Mouse (Mus musculus) lung, embryonic 16.5 days (tissue): Measurements from ENCODE around the gene Dusp14. TPM values are rescaled to one million over a fixed set of nuclear protein-coding genes. Genes with fewer than 3 reads are reported as not detected.

Source experiments
- ATAC-seq: fragments of 200-750 bp; cut with Nextera tagmentation; 2 replicates; pipeline ENCODE4 v1.8.0; 2017; ENCODE audit warnings: low read depth, mild to moderate bottlenecking, moderate library complexity
- H3K27ac ChIP-seq: fragments of 300-500 bp; sonication (generic); 2 replicates; pipeline ENCODE4 v1.5.1; 2014; ENCODE audit warnings: mild to moderate bottlenecking, control low read depth, low read length
- H3K27me3 ChIP-seq: fragments of 300-500 bp; sonication (generic); 2 replicates; pipeline ENCODE4 v1.6.1; 2014; ENCODE audit warnings: low read depth, low read length, mixed read lengths; ENCODE audit not compliant: control insufficient read depth, insufficient read depth
- H3K36me3 ChIP-seq: fragments of 300-500 bp; sonication (generic); 2 replicates; pipeline ENCODE4 v1.6.1; 2014; ENCODE audit warnings: low read length; ENCODE audit not compliant: control insufficient read depth, insufficient read depth
- H3K4me1 ChIP-seq: fragments of 300-500 bp; sonication (generic); replicated peaks from 2 replicates; pipeline ENCODE4 v1.6.1; 2014; ENCODE audit warnings: low read length, mixed read lengths; ENCODE audit not compliant: control insufficient read depth, insufficient read depth
- H3K4me2 ChIP-seq: fragments of 300-500 bp; sonication (generic); 2 replicates; pipeline ENCODE4 v1.6.1; 2014; ENCODE audit warnings: low read depth, low read length, control low read depth
- H3K4me3 ChIP-seq: fragments of 300-500 bp; sonication (generic); 2 replicates; pipeline ENCODE4 v1.5.1; 2014; ENCODE audit warnings: mild to moderate bottlenecking, low read length, control low read depth
- H3K9ac ChIP-seq: fragments of 300-500 bp; sonication (generic); 2 replicates; pipeline ENCODE4 v1.6.1; 2014; ENCODE audit warnings: low read length, control low read depth
- H3K9me3 ChIP-seq: fragments of 300-500 bp; sonication (generic); 2 replicates; pipeline ENCODE4 v1.6.1; 2016; ENCODE audit warnings: low read length; ENCODE audit not compliant: control insufficient read depth
- WGBS: fragments of 180-500 bp; shearing (Covaris S2); extraction: QIAGEN DNeasy Blood & Tissue Kit; methylation state at CpG from one replicate; pipeline ENCODE4 v1.1.7; 2014; 5-methylcytosine and 5-hydroxymethylcytosine counted together
- polyA plus RNA-seq: library from polyadenylated mRNA; unstranded; fragments of >200 nt; fragmentation: Nextera tagmentation; extraction: Ambion mirVana; gene quantifications from 2 replicates; pipeline ENCODE4 v1.2.1, GENCODE M21; 2015

Gene Dusp14
- polyA plus RNA-seq, result 26.1 and 29.8 TPM in 2 replicates

DNA sequence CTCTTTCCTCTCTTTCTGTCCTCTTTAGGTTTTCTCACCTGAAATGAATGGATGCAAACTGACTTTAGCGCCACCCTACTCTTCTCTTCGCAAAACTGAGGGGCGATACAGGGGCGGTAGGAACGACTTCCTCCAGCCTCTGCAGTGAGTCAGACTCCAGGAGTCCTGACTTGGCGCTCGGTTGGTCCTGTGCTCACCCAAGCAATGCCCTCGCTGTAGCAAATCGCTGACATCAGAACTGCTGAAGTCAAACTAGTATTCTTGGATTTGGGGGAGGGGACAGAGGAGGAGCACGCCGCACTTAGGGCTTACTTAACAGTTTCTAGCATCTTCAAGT lies at the start of gene Dusp14:
Gene Dusp14, minus strand, starts transcription at position 228 of the 337 bp plus-strand sequence.
- ATAC-seq, result no peak
- H3K27ac ChIP-seq, result peak within 1 kb of the TSS; percentile 86

DNA sequence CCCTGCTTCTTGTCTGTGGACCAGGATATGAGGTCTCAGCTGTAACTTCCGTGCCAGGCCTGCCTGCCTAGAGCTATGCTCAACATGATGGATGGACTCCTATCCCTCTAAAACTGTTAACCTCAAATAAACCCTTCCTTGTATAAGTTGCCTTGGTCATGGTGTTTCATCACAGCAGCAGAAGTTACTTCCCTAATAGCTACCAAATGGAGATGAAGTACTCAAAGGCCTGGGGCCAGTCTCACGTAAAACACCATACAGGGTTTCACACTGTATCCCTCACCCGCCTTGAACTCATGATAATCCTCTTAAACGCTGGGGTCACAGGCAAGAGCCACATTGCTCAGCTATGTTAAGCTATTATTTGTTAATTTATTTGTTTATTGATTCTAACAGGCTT lies 48.4 kb upstream of the Dusp14 start:
- 88% methylated on average over 4 of the region's 4 CpGs for WGBS

More for the DNA sequence above, at the start of gene Dusp14:
- WGBS, result 17% methylated on average over 11 of the region's 11 CpGs
- no peaks in the 10 kb centered on the region for H3K36me3 ChIP-seq
- H3K9ac ChIP-seq, result peak within 1 kb of the TSS; percentile 78
- H3K4me3 ChIP-seq, result peak within 1 kb of the TSS; percentile 73
- H3K4me2 ChIP-seq, result peak within 1 kb of the TSS; percentile 93
- peaks cover 27% of the 10 kb centered on the region for H3K4me1 ChIP-seq
- no peaks in the 10 kb centered on the region; the same call in 1 of the 2 replicates for H3K27me3 ChIP-seq
- H3K9me3 ChIP-seq, result no peaks in the 10 kb centered on the region

GRCm38 (mm10) chr11:84116221-84116620 lies 47.2 kb upstream of the Dusp14 start:
- H3K27me3 ChIP-seq, result no peaks in the 10 kb centered on the region
- peaks cover 25% of the 10 kb centered on the region for H3K36me3 ChIP-seq
- H3K27ac ChIP-seq, result no peak overlapping the region
- H3K4me3 ChIP-seq, result no peak overlapping the region
- no peak for ATAC-seq
- no peaks in the 10 kb centered on the region for H3K4me1 ChIP-seq
- no peak overlapping the region for H3K9ac ChIP-seq
- no peak overlapping the region for H3K4me2 ChIP-seq
- H3K9me3 ChIP-seq, result no peaks in the 10 kb centered on the region
- WGBS, result 57% methylated on average over 2 of the region's 2 CpGs

More for the DNA sequence above, 48.4 kb upstream of the Dusp14 start:
- no peaks in the 10 kb centered on the region for H3K27me3 ChIP-seq
- H3K4me1 ChIP-seq, result no peaks in the 10 kb centered on the region
- H3K27ac ChIP-seq, result no peak overlapping the region
- no peak overlapping the region for H3K9ac ChIP-seq
- no peak overlapping the region for H3K4me2 ChIP-seq
- H3K36me3 ChIP-seq, result peaks cover 25% of the 10 kb centered on the region
- no peaks in the 10 kb centered on the region for H3K9me3 ChIP-seq
- no peak for ATAC-seq
- no peak overlapping the region for H3K4me3 ChIP-seq

DNA sequence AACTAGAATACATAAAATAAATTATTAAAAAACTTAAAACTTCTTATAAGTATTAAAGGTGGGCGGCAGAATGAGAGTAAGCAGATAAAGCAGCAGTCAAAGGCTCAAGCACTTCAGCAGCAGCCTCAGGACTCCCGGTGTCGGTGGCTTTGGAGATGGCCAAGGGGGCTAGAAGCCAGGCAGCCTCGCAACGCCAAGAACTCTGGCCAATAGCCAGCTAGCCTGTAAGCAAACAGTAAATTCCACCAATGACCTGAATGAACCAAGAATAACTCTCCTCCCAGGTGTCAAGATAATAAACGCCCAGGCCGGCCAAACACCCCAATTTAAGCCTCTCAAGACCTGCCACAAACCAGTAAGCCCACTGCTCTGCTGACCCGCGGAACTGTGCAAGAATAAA lies 46.6 kb upstream of the Dusp14 start:
- Histone ChIP-seq H3K4me3 (no peak overlapping the region), H3K27me3 (no peaks in the 10 kb centered on the region), H3K9me3 (no peaks in the 10 kb centered on the region), H3K4me2 (no peak overlapping the region), H3K36me3 (peaks cover 21% of the 10 kb centered on the region), H3K4me1 (no peaks in the 10 kb centered on the region), H3K27ac (no peak overlapping the region), H3K9ac (no peak overlapping the region)
- WGBS, result 65% methylated on average over 9 of the region's 9 CpGs
- no peak for ATAC-seq

- WGBS, result 85% methylated on average over 5 of the region's 5 CpGs
- H3K4me1 ChIP-seq, result no peaks in the 10 kb centered on the region
- peaks cover 12% of the 10 kb centered on the region for H3K36me3 ChIP-seq
Observed at GRCm38 (mm10) chr11:84113623-84114022, 44.6 kb upstream of the Dusp14 start.

DNA sequence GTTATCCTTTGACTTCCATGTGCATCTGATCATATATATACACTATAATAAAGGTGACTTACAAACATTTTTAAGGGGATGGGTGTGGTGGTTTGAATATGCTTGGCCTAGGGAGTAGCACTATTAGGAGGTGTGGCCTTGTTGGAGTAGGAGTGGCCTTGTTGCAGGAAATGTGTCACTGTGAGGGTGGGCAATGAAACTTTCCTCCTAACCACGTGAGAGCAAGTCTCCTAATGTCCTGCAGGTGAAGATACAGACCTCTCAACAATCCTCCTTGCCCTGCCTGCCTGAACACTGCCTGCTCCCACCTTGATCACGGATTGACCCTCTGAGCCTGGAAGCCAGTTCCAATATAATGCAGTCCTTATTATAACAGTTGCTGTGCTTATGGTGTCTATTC lies 38.1 kb upstream of the Dusp14 start:
- Histone ChIP-seq H3K27me3 (no peaks in the 10 kb centered on the region), H3K4me2 (no peak overlapping the region), H3K9ac (no peak overlapping the region), H3K36me3 (peaks cover 35% of the 10 kb centered on the region), H3K9me3 (no peaks in the 10 kb centered on the region), H3K27ac (no peak overlapping the region), H3K4me1 (no peaks in the 10 kb centered on the region), H3K4me3 (no peak overlapping the region)
- 53% methylated on average over 2 of the region's 2 CpGs for WGBS
- no peak for ATAC-seq

More at GRCm38 (mm10) chr11:84113623-84114022, 44.6 kb upstream of the Dusp14 start:
- H3K4me2 ChIP-seq, result no peak overlapping the region
- H3K9ac ChIP-seq, result no peak overlapping the region
- no peaks in the 10 kb centered on the region for H3K27me3 ChIP-seq
- ATAC-seq, result no peak
- H3K9me3 ChIP-seq, result no peaks in the 10 kb centered on the region
- no peak overlapping the region for H3K27ac ChIP-seq
- H3K4me3 ChIP-seq, result no peak overlapping the region

DNA sequence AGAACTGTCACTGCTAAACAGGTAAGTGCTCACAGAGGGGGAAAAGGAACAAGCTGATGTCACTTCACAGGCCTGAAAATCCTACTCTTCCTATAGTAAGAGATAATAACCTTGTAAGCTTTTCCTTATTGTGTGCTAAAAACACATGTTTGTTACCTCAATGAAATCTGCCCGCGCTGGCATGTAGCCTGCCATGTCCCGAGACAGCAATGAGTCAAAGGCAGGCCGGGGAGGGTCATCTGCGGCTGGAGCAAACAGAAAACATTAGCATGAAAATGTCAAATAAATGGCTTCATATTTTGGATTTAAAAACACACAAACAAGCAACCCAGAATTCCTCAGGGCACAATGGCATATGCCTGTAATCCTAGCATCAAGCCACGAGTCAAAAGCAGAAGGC lies 35.0 kb upstream of the Dusp14 start:
- 94% methylated on average over 6 of the region's 6 CpGs for WGBS
- H3K9ac ChIP-seq, result no peak overlapping the region
- H3K9me3 ChIP-seq, result no peaks in the 10 kb centered on the region
- no peak overlapping the region for H3K4me2 ChIP-seq
- peaks cover 35% of the 10 kb centered on the region for H3K36me3 ChIP-seq
- no peak overlapping the region for H3K4me3 ChIP-seq
- H3K27ac ChIP-seq, result no peak overlapping the region
- ATAC-seq, result no peak
- peaks cover 2% of the 10 kb centered on the region for H3K4me1 ChIP-seq
- no peaks in the 10 kb centered on the region for H3K27me3 ChIP-seq

- H3K9me3 ChIP-seq, result no peaks in the 10 kb centered on the region
- H3K4me1 ChIP-seq, result peaks cover 2% of the 10 kb centered on the region
- H3K9ac ChIP-seq, result no peak overlapping the region
- peak; percentile 62; the same call in 1 of the 2 replicates for ATAC-seq
- H3K27me3 ChIP-seq, result no peaks in the 10 kb centered on the region
- peaks cover 17% of the 10 kb centered on the region for H3K36me3 ChIP-seq
- H3K4me2 ChIP-seq, result no peak overlapping the region
- H3K4me3 ChIP-seq, result no peak overlapping the region
- H3K27ac ChIP-seq, result no peak overlapping the region
Observed at GRCm38 (mm10) chr11:84101182-84101581, 32.1 kb upstream of the Dusp14 start.

DNA sequence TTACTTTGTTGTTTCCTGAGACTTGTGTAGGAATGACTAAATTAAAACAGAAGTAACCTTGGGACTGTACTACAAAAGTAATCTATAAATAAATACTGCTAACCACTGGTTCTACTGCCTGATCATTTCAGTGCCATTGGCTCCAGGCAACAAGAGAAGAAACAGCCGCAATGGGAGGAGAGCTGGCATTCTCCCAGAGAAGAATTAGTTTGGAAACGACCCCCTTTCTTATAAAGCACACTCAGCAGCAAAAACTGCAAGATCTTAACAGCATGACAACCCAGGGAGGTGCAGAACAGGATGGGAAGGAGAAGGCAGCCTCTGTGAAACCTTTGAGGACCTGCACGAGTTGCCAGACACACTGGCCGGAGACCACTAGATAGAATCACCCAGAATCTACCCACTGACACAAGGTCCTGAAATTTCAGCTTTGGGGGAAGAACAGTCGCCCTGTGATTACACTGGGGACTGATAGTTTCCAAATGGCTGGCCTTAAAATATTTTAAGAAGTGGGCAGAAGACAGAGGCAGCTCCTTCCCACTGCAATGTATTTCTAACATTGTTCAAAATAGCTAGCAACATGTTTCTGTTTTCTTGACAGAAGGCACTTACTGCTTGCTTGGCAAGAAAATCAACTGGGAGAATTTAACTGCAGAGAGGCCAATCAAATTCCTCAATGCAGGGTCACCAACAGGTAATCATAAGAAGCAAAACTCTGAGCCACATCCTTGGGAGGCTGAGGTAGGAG lies 28.4 kb upstream of the Dusp14 start:
- Histone ChIP-seq H3K36me3 (peaks cover 9% of the 10 kb centered on the region), H3K4me3 (no peak overlapping the region), H3K27me3 (no peaks in the 10 kb centered on the region), H3K27ac (no peak overlapping the region), H3K9ac (no peak overlapping the region), H3K9me3 (no peaks in the 10 kb centered on the region), H3K4me2 (no peak overlapping the region), H3K4me1 (peaks cover 2% of the 10 kb centered on the region)
- WGBS, result 69% methylated on average over 5 of the region's 5 CpGs
- no peak for ATAC-seq
